In the genomic region with DNA sequence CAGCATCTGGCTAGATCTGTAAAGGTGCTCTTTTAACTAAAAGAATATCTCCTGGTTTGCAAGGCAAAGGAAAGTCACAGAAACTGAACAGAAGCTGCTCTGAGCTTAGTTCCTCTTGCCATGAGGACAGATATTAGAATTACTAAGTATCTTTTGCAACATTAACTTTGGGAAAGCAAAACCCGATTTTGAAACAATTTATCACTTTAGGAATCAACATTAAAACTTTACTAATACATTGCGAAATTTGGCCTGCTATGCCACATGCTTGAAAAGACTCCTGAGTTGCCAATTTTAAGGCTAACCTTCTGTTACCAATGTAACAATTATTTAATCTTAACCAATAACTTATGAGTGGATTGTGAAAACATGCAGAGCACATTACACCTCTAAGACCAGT, we compare ENCODE assay signal across 14 mouse cellular contexts. TPM values are rescaled to one million over a fixed set of nuclear protein-coding genes. Genes with fewer than 3 reads are reported as not detected.
"Had no signal": no experiment of that assay in that cellular context is flagged by ENCODE, and none has a peak within 500 bp of the region (broad histone marks: within the 10 kb centered on the region; RNA-seq: fewer than 3 reads in every experiment).

No protein-coding gene starts in this region.

RNA-seq across cellular contexts. Expression of gene Rdh16, which starts 20.9 kb away (rescaled TPM):
- total RNA-seq: neutrophil, adult 5-6 weeks had no signal
- polyA plus RNA-seq: neural tube, embryonic 13.5 days; neural tube, embryonic 14.5 days; stomach, embryonic 14.5 days; stomach, embryonic 15.5 days; stomach, embryonic 16.5 days; thymus, postnatal 0 days; urinary bladder, adult 2 months had no signal

RNA-seq across cellular contexts. Expression of gene Rdh19, which starts 27.9 kb away (rescaled TPM):
- total RNA-seq: neutrophil, adult 5-6 weeks had no signal
- polyA plus RNA-seq: neural tube, embryonic 13.5 days; neural tube, embryonic 14.5 days; neural tube, embryonic 15.5 days; small intestine, adult 2 months; spleen, adult 2 months; stomach, embryonic 14.5 days; stomach, embryonic 15.5 days; stomach, embryonic 16.5 days; stomach, postnatal 0 days; testis, adult 2 months; thymus, adult 2 months; thymus, postnatal 0 days; urinary bladder, adult 2 months had no signal

RNA-seq across cellular contexts. Expression of gene Rdh16f2, which starts 44.5 kb away (rescaled TPM):
- total RNA-seq: neutrophil, adult 5-6 weeks had no signal
- polyA plus RNA-seq: neural tube, embryonic 13.5 days; neural tube, embryonic 14.5 days; neural tube, embryonic 15.5 days; stomach, embryonic 14.5 days; stomach, embryonic 15.5 days; stomach, postnatal 0 days; thymus, adult 2 months; urinary bladder, adult 2 months had no signal

RNA-seq across cellular contexts. Expression of gene Rdh9, which starts 45.6 kb away (rescaled TPM):
- total RNA-seq: neutrophil, adult 5-6 weeks had no signal
- polyA plus RNA-seq: neural tube, embryonic 14.5 days; stomach, embryonic 14.5 days; stomach, postnatal 0 days; thymus, postnatal 0 days had no signal
